Mouse (Mus musculus): ENCODE measurements around the gene Macf1. TPM values are rescaled to one million over a fixed set of nuclear protein-coding genes. Genes with fewer than 3 reads are reported as not detected.

Gene Macf1
- total RNA-seq, 2 experiments from 2014 or later, result 170 to 248 TPM

GRCm38 (mm10) chr4:123433171-123433570 is 251.0 kb downstream of the Macf1 start:
- DNase-seq, result no peak

DNA sequence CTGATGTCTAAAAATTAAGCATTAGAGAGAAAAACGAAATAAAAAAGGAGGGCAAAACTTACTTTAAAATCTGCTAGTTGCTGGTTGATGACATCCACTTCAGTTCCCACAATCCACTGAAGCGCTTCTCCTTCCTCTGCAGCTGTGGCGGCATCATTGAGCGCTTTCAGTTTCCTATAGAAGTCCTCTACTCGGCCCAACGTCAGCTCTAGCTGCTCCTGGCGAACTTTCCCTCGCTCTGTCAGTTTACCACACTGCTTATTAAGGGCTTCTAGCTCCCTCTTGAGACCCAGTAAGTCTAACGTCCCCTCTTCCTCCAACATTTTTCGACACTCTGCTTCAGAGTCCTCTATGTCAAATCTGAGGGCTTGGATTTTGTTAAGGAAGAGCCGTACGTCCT is 252.2 kb downstream of the Macf1 start:
- DNase-seq, result no peak

- DNase-seq, result no peak
Measured at GRCm38 (mm10) chr4:123427900-123428684, 256.1 kb downstream of the Macf1 start.

GRCm38 (mm10) chr4:123427271-123427899 is 256.8 kb downstream of the Macf1 start:
- DNase-seq, result no peak

DNA sequence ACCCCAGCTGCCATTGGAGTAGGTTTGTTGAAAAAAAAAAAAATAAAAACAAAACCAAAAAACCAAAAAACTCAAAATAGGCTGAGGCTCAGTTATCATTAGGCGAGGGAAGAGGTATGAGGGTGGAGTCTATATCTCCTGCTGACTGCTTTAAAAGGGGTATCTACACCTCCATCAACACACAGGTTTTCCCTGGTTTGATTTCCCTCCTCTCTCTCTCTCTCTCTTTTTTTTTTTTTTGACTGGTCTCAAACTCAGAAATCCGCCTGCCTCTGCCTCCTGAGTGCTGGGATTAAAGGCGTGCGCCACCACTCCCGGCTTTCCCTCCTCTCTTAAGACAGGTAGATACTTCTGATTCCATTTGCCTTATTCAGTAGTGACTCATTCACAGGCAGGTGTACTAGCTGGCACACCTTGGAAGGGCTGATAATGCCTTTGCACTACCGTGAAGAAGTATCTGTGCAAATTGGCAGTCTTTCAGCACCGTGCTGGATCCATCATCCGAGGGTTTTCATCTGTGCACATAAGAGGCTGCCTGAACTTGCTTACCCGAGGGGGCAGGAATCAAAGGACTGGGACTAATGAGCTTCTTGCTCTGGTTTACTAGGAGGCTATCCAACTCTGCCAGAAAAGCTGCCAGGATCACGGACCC is 257.6 kb downstream of the Macf1 start:
- DNase-seq, result no peak

GRCm38 (mm10) chr4:123425672-123426272 is 258.4 kb downstream of the Macf1 start:
- DNase-seq, result peak; percentile 38

DNA sequence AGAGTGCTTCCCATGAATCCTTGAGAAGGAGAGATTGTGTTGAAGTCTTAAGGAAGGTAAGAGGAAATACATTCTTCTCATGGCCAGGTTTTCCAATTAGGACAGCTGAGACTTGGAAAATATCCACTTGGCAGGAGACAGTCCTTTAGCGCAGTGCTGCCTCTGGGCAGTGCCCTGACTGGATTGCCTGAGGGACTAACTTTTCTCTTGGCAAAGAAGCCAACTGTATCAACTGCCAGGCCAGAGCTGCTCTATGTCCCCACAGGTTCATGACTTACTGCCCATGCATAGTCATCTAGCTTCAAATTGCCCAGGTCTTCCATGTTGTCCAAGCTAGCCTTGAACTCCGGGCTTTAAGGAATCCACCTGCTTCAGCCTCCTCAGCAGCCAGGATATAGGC is 260.1 kb downstream of the Macf1 start:
- peak; percentile 55 for DNase-seq

DNA sequence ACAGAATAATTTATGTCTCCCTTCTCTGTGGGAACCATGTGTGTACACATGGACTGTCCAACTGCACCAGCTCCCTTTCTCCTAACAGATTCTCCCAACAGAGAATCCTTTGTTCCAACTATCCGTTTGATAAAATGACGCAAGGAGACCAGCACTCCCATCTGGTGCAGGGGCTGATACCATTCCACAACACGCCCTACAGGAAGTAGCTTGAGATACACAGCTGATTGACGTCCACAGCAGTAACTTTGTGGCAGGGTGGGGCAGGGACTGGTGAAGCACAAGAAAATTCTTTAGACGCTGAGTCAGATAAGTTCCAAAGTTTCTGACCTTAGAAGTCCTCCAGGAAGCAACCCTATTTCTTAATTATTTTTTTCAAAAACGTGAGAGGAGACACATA is 261.3 kb downstream of the Macf1 start:
- DNase-seq, result no peak

DNA sequence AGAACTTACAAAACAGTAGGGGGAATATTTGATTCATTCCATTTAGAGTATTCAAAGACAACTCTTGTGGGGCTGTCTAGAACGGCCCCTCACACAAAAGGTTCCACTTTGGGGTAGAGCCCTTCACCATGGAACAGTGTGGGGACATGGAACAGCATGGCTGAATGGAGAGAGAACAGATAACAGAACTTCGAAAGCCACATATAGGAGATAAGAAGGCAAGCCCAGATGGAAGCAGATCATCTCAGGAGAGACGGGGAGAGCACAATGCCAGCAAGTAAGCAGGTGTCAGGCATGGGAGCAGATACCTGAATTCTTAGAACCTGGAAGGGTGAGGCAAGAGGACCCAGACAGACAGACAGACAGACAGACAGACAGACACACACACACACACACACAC is 266.1 kb downstream of the Macf1 start:
- no peak for DNase-seq

DNA sequence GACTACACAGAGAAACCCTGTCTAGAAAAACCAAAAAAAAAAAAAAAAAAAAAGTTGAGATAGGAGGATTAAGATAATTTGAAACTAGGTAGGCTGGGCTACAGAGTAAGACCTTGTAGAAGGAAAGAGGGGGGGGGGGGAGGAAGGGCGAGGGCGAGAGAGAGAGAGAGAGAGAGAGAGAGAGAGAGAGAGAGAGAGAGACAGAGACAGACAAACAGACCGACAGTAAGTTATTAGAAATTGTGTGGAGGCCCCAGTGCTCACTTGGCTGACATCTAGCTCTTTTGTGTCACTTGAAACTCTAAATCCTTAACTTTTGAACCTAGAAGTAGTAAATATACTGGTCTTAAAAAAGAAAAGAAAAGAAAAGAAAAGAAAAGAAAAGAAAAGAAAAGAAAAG is 266.7 kb downstream of the Macf1 start:
- DNase-seq, result no peak

DNA sequence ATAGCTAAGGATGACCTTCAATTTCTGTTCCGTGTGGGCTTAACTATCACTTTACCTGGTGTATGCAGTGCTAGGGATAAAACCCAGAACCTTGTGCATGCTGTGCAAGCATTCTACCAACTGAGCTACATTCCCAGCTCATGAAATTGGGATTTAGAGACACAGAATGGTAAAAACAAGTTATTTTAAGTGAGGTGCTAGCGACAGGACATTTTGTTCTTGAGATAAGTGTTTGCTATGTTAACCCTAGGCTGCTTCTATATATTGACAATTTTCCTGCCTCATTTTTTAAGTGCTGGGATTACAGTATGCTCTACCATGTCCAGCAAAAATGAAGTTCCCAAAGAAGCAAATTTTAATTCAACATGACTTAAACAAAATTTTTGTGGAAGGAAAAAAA is 267.3 kb downstream of the Macf1 start:
- DNase-seq, result no peak

- no peak for DNase-seq
Measured at GRCm38 (mm10) chr4:123415566-123415965, 268.6 kb downstream of the Macf1 start.

DNA sequence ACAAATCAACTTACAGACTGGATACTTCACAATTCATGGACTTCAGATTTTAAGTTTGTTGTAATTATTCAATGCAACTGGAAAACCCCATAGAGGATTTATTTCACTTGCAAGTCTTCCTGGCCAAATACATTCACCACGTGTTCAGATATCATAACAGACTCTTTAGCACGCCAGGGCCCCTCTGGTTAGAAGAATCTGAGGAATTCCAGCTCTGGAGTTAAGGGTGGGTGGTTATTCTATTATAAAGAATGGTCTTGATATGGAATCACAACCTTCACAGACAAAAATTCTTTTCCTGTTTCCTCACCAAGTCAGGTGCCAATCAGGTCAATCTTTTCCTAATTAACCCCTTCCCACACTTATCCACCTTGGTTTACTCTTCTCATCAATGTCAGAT is 270.3 kb downstream of the Macf1 start:
- no peak for DNase-seq

GRCm38 (mm10) chr4:123412981-123413380 is 271.2 kb downstream of the Macf1 start:
- DNase-seq, result no peak

DNA sequence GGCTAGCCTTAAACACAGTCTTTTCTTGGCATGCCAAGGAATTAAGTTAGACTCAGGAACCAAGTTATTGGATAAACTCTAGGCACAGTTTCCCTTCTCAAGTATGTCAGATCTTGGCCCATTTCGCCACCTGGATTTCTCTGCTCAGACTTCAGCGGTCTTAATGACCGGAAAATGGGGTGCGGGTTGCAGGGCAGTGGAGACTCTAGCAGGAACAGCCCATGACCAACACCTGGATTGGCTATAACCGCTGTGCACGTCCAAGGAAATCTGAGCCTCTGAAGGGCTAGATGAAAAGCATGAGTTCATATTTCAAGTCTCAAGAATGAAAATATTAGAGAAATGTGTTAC is 271.7 kb downstream of the Macf1 start:
- DNase-seq, result no peak

DNA sequence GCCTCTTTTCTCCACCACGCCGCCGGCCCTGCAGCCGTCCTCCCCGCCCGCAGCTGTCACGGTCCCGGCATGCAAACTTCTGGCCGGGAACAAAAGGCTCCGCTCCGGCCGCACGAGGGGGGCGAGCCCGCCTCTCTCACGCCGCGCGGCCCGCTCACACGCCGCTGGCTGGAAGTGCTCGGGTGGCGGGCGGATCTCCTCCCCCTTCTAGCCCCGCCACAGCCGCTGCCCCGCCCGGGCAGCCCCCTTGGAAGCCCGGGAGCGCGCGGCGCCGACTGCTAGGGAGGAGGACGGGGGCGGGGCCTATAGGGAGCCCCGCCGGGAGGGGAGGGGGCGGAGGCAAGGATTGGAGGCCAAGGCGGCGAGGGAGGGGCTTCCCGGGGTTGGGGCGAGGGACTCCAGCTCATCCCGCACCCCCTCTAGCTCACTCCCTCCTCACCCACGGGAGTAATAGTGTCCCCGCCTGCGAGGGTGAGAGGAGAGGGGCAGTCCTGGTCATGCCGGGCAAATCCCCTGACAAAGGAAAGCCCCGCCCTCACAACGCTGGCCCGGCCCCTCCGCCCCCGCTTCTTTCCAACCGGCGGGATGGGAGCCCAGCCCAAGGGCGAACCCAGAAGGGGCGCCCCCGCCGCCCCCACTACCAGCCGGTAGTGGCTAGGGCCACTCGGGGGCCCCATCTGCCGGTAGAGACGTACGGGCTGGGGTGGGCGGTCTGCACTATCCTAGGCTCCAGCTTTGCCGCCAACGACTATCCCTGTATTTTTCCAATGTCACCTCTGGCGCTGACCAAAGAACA is 272.2 kb downstream of the Macf1 start:
- DNase-seq, result peak; percentile 94

DNA sequence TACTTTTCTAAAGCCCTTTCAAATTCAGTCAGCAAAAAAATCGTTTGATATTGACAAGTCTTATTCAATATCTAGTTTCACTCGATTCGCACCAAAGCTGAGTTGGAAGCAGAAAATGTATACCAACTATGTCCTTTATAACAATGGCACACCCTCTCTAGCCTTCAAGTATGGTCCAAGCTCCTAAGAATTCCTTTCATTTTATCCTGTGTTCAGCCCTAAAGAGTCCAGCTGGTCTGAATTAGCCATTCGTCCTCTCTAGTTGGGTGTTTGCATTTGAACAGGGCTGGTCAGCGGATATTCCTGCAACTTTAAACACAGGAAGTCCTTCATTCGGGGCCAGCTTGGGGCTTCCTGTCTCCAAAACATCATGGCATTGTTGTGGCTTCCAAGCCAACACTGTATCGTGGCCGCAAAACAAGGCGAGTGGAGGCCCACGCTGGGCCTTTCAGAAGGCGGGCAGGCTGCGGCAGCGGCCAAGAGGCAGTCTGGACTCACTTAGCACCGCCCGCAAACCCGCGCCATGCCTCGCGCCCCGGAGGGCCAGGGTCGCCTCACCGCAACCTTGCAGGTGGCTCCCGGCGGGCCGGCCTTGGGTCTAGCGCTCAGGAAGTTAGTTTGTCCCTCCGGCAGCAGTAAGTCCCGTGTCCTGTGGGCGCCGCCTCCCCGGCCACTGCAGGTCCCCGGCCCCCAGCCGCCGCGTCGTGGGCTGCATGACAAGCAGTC is 273.0 kb downstream of the Macf1 start:
- no peak for DNase-seq

DNA sequence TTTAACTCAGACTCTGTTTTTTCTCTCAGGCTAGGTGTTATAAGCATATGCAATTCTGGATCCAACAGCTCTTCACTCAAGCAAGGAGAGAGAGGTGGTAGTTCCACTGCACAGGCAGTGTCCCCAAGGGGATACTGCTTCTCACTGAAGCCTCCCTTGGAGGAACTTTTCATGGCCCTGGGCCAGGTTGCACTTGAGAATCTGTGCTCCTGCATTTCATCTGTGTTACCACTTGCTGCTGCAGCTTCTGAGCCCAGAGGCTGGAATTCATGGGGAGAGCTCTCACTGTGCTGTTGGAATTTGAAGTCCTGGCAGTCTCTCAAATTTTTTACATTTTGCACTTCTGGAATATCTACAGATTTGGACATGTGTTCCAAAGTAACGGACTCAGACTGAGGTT is 274.4 kb downstream of the Macf1 start:
- DNase-seq, result peak; percentile 52

GRCm38 (mm10) chr4:123409034-123409692 is 275.0 kb downstream of the Macf1 start:
- no peak for DNase-seq

GRCm38 (mm10) chr4:123407792-123408191 is 276.4 kb downstream of the Macf1 start:
- DNase-seq, result no peak

- peak; percentile 55 for DNase-seq
Measured at GRCm38 (mm10) chr4:123404056-123404455, 280.1 kb downstream of the Macf1 start.

Measured in adrenal gland, postnatal 10 days (tissue).